Mouse (Mus musculus) thymus, adult 2 months (tissue): Measurements from ENCODE around the gene Olfr24.

Experiments
- CTCF ChIP-seq: fragments of 200-500 bp; IDR thresholded peaks from 2 replicates; pipeline ENCODE4 v1.5.1; 2012; ENCODE audit warnings: mild to moderate bottlenecking, control low read depth, low read length, moderate library complexity, borderline replicate concordance; ENCODE audit not compliant: control insufficient read depth, poor library complexity, insufficient read depth; ENCODE audit errors: extremely low read depth
- POLR2A ChIP-seq: fragments of 200-500 bp; IDR thresholded peaks from 2 replicates; pipeline ENCODE4 v1.6.1; 2012; ENCODE audit warnings: mild to moderate bottlenecking, low read length, control low read depth, moderate library complexity; ENCODE audit not compliant: control insufficient read depth, poor library complexity, insufficient read depth; ENCODE audit errors: extremely low read depth

DNA sequence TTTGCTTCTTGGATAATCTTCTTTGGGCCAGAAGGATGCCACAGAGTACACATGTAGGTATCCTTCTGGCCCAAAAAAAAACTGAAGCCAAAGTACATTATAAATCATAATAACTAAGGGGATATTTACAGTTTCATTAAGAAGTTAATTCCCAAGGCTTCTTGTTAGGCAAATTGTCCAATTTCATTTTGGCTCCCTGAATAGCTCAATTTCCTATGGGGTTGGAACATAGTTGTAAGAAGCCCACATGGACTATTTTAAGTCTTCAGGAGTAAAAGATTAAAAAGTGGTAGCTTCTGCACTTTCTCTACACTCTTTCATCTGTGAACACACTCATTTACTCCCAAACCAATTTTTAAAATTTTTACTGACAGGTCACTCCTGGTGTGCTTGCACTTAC is at the start of gene Olfr24:
- TF ChIP-seq POLR2A (no peak), CTCF (no peak)
